Mouse (Mus musculus) limb, embryonic 13.5 days (tissue): Measurements from ENCODE around the gene Elobl. TPM values are rescaled to one million over a fixed set of nuclear protein-coding genes. Genes with fewer than 3 reads are reported as not detected.
"Not testable (repeated sequence)": the region's sequence is repeated elsewhere in the genome, so short reads cannot be mapped to it uniquely, and the experiment has no call there.

Source experiments
- ATAC-seq: fragments of 200-750 bp; cut with Nextera tagmentation; 2 replicates; pipeline ENCODE4 v1.8.0; 2017; ENCODE audit warnings: low read depth, moderate number of reproducible peaks, moderate TSS enrichment; ENCODE audit not compliant: low FRiP score
- H3K27ac ChIP-seq: fragments of 300-500 bp; sonication (generic); 2 replicates; pipeline ENCODE4 v1.5.1; 2015; ENCODE audit warnings: inconsistent platforms, mild to moderate bottlenecking, moderate library complexity
- H3K27me3 ChIP-seq: fragments of 300-500 bp; sonication (generic); 2 replicates; pipeline ENCODE4 v1.6.1; 2015; ENCODE audit warnings: mild to moderate bottlenecking, inconsistent platforms
- H3K36me3 ChIP-seq: fragments of 300-500 bp; sonication (generic); 2 replicates; pipeline ENCODE4 v1.6.1; 2015; ENCODE audit warnings: inconsistent platforms, mild to moderate bottlenecking, moderate library complexity
- H3K4me1 ChIP-seq: fragments of 300-500 bp; sonication (generic); 2 replicates; pipeline ENCODE4 v1.6.1; 2015; ENCODE audit warnings: inconsistent platforms
- H3K4me2 ChIP-seq: fragments of 300-500 bp; sonication (generic); replicated peaks from 2 replicates; pipeline ENCODE4 v1.6.1; 2015; ENCODE audit warnings: inconsistent platforms, mild to moderate bottlenecking, moderate library complexity
- H3K4me3 ChIP-seq: fragments of 300-500 bp; sonication (generic); 2 replicates; pipeline ENCODE4 v1.5.1; 2015; ENCODE audit warnings: moderate library complexity, mild to moderate bottlenecking, inconsistent platforms
- H3K9ac ChIP-seq: fragments of 300-500 bp; sonication (generic); 2 replicates; pipeline ENCODE4 v1.6.1; 2015; ENCODE audit warnings: mild to moderate bottlenecking, inconsistent platforms
- H3K9me3 ChIP-seq: fragments of 300-500 bp; sonication (generic); 2 replicates; pipeline ENCODE4 v1.6.1; 2016; ENCODE audit warnings: inconsistent platforms
- WGBS: fragments of 180-500 bp; shearing (Covaris S2); methylation state at CpG from one replicate; pipeline ENCODE4 v1.1.7; 2015; 5-methylcytosine and 5-hydroxymethylcytosine counted together
- polyA plus RNA-seq: library from polyadenylated mRNA; unstranded; fragments of >200 nt; fragmentation: Nextera tagmentation; extraction: Ambion mirVana; gene quantifications from 2 replicates; pipeline ENCODE4 v1.2.1, GENCODE M21; 2015

Gene Elobl
- polyA plus RNA-seq, 1 experiment from 2014 or later, result not detected

DNA sequence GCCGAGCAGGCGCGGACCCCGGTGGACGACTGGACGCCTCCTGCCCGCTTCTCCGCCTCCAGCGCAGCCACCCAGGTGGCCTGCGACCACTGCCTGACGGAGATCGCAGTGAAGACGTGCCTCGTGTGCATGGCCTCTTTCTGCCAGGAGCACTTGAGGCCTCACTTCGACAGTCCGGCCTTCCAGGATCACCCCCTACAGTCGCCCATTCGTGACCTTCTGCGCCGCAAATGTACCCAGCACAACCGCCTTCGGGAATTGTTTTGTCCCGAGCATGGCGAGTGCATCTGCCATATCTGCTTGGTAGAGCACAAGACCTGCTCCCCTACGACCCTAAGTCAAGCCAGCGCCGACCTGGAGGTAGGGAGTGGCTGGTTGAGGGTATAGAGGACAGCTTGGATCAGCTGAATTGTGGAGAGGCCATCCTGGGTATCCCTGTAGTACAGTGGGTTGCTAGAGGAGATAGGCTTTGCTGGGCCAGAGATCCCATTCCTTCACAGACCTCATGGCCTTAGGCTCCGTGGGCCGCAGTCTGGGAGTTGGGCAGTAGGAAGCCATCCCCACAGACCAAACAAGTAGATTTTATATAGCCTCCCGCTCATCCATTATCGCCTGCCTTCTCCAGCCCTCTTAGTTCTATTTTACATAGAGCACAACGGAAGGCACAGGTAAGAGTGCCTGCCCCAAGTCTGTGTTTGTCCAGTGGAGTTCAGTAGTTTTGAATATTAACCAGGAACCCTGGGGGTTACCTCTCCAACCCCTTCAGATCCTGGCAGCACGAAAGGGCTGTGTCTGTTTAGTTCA, 33.2 kb upstream of the Elobl start:
- Histone ChIP-seq H3K4me3 (peak overlapping the region; percentile 52), H3K27me3 (peaks cover 38% of the 10 kb centered on the region), H3K36me3 (no peaks in the 10 kb centered on the region), H3K9me3 (no peaks in the 10 kb centered on the region), H3K27ac (no peak overlapping the region), H3K9ac (peak overlapping the region; percentile 63), H3K4me2 (peak overlapping the region; percentile 70), H3K4me1 (0 out of 2 replicates have a peak, but pooled peaks cover 5% of the 10 kb centered on the region)
- ATAC-seq, result peak; percentile 29; the same call in 1 of the 2 replicates
- 24% methylated on average over 33 of the region's 33 CpGs for WGBS

GRCm38 (mm10) chr11:88998974-88999722, 32.4 kb upstream of the Elobl start, which contains the start of gene Trim25:
Gene Trim25 (plus strand): TSS chr11:88999376.
- H3K4me1 ChIP-seq, result 0 out of 2 replicates have a peak, but pooled peaks cover 5% of the 10 kb centered on the region
- H3K27ac ChIP-seq, result no peak within 1 kb of the TSS
- WGBS, result 3% methylated on average over 48 of the region's 48 CpGs
- H3K4me3 ChIP-seq, result peak within 1 kb of the TSS; percentile 52
- H3K9me3 ChIP-seq, result no peaks in the 10 kb centered on the region
- peak within 1 kb of the TSS; percentile 63 for H3K9ac ChIP-seq
- no peaks in the 10 kb centered on the region for H3K36me3 ChIP-seq
- ATAC-seq, result peak; percentile 60
- peaks cover 38% of the 10 kb centered on the region for H3K27me3 ChIP-seq
- H3K4me2 ChIP-seq, result peak within 1 kb of the TSS; percentile 70

- no peak overlapping the region for H3K4me2 ChIP-seq
- ATAC-seq, result no peak
- 11% methylated on average over 3 of the region's 3 CpGs for WGBS
Observed at GRCm38 (mm10) chr11:88998406-88998805, 31.7 kb upstream of the Elobl start.

GRCm38 (mm10) chr11:88997343-88997742, 30.6 kb upstream of the Elobl start:
- H3K4me3 ChIP-seq, H3K27ac ChIP-seq, ATAC-seq, H3K9ac ChIP-seq, H3K4me1 ChIP-seq, H3K9me3 ChIP-seq, H3K36me3 ChIP-seq, H3K4me2 ChIP-seq: not testable (repeated sequence)
- H3K27me3 ChIP-seq, result peaks cover 38% of the 10 kb centered on the region
- 87% methylated on average over 5 of the region's 5 CpGs for WGBS

More at GRCm38 (mm10) chr11:88998406-88998805, 31.7 kb upstream of the Elobl start:
- Histone ChIP-seq H3K36me3 (no peaks in the 10 kb centered on the region), H3K4me3 (no peak overlapping the region), H3K9me3 (no peaks in the 10 kb centered on the region), H3K27me3 (peaks cover 38% of the 10 kb centered on the region), H3K9ac (no peak overlapping the region), H3K27ac (no peak overlapping the region), H3K4me1 (0 out of 2 replicates have a peak, but pooled peaks cover 5% of the 10 kb centered on the region)

GRCm38 (mm10) chr11:88996427-88996826, 29.7 kb upstream of the Elobl start:
- no peak for ATAC-seq
- peaks cover 5% of the 10 kb centered on the region; the same call in 1 of the 2 replicates for H3K36me3 ChIP-seq
- 77% methylated on average over 7 of the region's 7 CpGs for WGBS
- H3K27ac ChIP-seq, result no peak overlapping the region
- H3K27me3 ChIP-seq, result peaks cover 35% of the 10 kb centered on the region
- H3K4me3 ChIP-seq, result no peak overlapping the region
- H3K9ac ChIP-seq, result no peak overlapping the region
- H3K4me2 ChIP-seq, result no peak overlapping the region
- no peaks in the 10 kb centered on the region for H3K9me3 ChIP-seq
- 0 out of 2 replicates have a peak, but pooled peaks cover 5% of the 10 kb centered on the region for H3K4me1 ChIP-seq

- WGBS, result 88% methylated on average over 2 of the region's 2 CpGs
- H3K9ac ChIP-seq, result no peak overlapping the region
- peaks cover 13% of the 10 kb centered on the region for H3K36me3 ChIP-seq
- H3K4me2 ChIP-seq, result no peak overlapping the region
- no peak overlapping the region for H3K27ac ChIP-seq
- no peaks in the 10 kb centered on the region for H3K9me3 ChIP-seq
- H3K4me1 ChIP-seq, result 0 out of 2 replicates have a peak, but pooled peaks cover 5% of the 10 kb centered on the region
- no peak for ATAC-seq
- no peak overlapping the region for H3K4me3 ChIP-seq
- H3K27me3 ChIP-seq, result peaks cover 29% of the 10 kb centered on the region
Observed at GRCm38 (mm10) chr11:88995616-88996015, 28.9 kb upstream of the Elobl start.

- H3K9ac ChIP-seq, result no peak overlapping the region
- H3K4me1 ChIP-seq, result 0 out of 2 replicates have a peak, but pooled peaks cover 4% of the 10 kb centered on the region
- H3K27ac ChIP-seq, result no peak overlapping the region
- no peaks in the 10 kb centered on the region for H3K9me3 ChIP-seq
- no peak for ATAC-seq
- WGBS, result 90% methylated on average over 7 of the region's 7 CpGs
- peaks cover 18% of the 10 kb centered on the region for H3K27me3 ChIP-seq
- peaks cover 19% of the 10 kb centered on the region for H3K36me3 ChIP-seq
- H3K4me2 ChIP-seq, result no peak overlapping the region
- H3K4me3 ChIP-seq, result no peak overlapping the region
Observed at GRCm38 (mm10) chr11:88994492-88994891, 27.8 kb upstream of the Elobl start.

GRCm38 (mm10) chr11:88993625-88994024, 26.9 kb upstream of the Elobl start:
- H3K4me2 ChIP-seq, result no peak overlapping the region
- H3K9me3 ChIP-seq, result no peaks in the 10 kb centered on the region
- H3K9ac ChIP-seq, result no peak overlapping the region
- no peak overlapping the region for H3K4me3 ChIP-seq
- H3K36me3 ChIP-seq, result peaks cover 24% of the 10 kb centered on the region
- H3K27me3 ChIP-seq, result peaks cover 9% of the 10 kb centered on the region
- ATAC-seq, result no peak
- no peaks in the 10 kb centered on the region for H3K4me1 ChIP-seq
- H3K27ac ChIP-seq, result no peak overlapping the region
- 19% methylated on average over 5 of the region's 5 CpGs for WGBS

GRCm38 (mm10) chr11:88993186-88993585, 26.5 kb upstream of the Elobl start:
- H3K4me1 ChIP-seq, result no peaks in the 10 kb centered on the region
- 52% methylated on average over 7 of the region's 7 CpGs for WGBS
- 0 out of 2 replicates have a peak overlapping the region, but pooled peaks have one; percentile 28 for H3K27ac ChIP-seq
- no peaks in the 10 kb centered on the region for H3K9me3 ChIP-seq
- H3K27me3 ChIP-seq, result peaks cover 5% of the 10 kb centered on the region
- no peak overlapping the region for H3K4me3 ChIP-seq
- ATAC-seq, result no peak
- peaks cover 28% of the 10 kb centered on the region for H3K36me3 ChIP-seq
- H3K4me2 ChIP-seq, result no peak overlapping the region
- H3K9ac ChIP-seq, result no peak overlapping the region

DNA sequence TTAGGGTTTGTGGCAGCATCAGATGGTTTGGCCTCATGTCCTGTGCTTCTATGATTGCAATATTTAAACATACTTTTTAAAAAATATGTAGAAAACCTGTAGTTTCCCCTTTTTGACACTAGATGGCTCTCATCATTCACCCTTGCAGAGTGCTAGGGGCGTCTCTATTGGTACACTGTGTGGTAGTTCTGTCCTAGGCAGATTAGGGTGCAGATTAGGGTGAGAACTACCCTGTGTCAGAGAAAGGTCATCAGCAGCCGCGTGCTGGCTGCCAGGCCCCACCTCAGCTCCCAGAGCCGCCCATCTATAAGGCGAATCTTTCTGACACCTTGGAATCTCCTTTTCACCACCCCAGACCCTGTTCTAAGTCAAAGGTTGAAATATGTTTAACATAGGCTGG, 22.8 kb upstream of the Elobl start:
- no peaks in the 10 kb centered on the region for H3K27me3 ChIP-seq
- no peaks in the 10 kb centered on the region for H3K4me1 ChIP-seq
- no peak overlapping the region for H3K4me2 ChIP-seq
- no peak overlapping the region for H3K9ac ChIP-seq
- no peak overlapping the region for H3K27ac ChIP-seq
- H3K9me3 ChIP-seq, result no peaks in the 10 kb centered on the region
- no peak for ATAC-seq
- H3K36me3 ChIP-seq, result peaks cover 58% of the 10 kb centered on the region
- no peak overlapping the region for H3K4me3 ChIP-seq
- 78% methylated on average over 5 of the region's 5 CpGs for WGBS

GRCm38 (mm10) chr11:88988956-88989355, 22.2 kb upstream of the Elobl start:
- WGBS, result 80% methylated on average over 5 of the region's 5 CpGs

DNA sequence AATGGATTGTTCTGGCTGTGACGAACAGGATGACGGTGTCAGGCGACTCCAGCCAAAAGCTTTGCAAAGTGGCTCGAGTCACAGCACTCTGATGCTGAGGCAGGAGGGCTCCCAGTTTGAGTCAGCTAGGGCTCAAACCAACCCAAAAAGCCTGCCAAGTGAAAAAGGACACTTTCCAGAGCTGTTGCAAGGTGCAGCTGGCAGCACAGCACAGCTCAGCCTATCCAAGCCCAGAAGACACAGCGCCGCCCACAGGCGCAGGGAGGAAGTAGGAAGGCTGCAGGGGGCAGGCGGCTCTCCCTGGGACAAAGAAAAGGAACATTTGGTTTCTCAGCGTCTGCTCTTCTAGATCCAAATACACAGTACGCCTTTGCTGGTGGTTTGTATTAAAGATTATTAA, 19.9 kb upstream of the Elobl start:
- Histone ChIP-seq H3K9me3 (no peaks in the 10 kb centered on the region), H3K27ac (no peak overlapping the region), H3K4me1 (no peaks in the 10 kb centered on the region), H3K27me3 (no peaks in the 10 kb centered on the region), H3K4me3 (no peak overlapping the region), H3K4me2 (no peak overlapping the region), H3K9ac (no peak overlapping the region), H3K36me3 (peaks cover 81% of the 10 kb centered on the region)
- ATAC-seq, result no peak
- 90% methylated on average over 10 of the region's 10 CpGs for WGBS

More at GRCm38 (mm10) chr11:88988956-88989355, 22.2 kb upstream of the Elobl start:
- H3K27ac ChIP-seq, result no peak overlapping the region
- no peak overlapping the region for H3K9ac ChIP-seq
- no peaks in the 10 kb centered on the region for H3K27me3 ChIP-seq
- no peak for ATAC-seq
- no peak overlapping the region for H3K4me2 ChIP-seq
- peaks cover 64% of the 10 kb centered on the region for H3K36me3 ChIP-seq
- no peaks in the 10 kb centered on the region for H3K9me3 ChIP-seq
- no peak overlapping the region for H3K4me3 ChIP-seq
- no peaks in the 10 kb centered on the region for H3K4me1 ChIP-seq
